Mouse (Mus musculus): ENCODE results near the gene Cnot3. TPM values are rescaled to one million over a fixed set of nuclear protein-coding genes. Genes with fewer than 3 reads are reported as not detected.
"Not testable (repeated sequence)": the region's sequence is repeated elsewhere in the genome, so short reads cannot be mapped to it uniquely, and the experiment has no call there.

Cnot3 gene
- total RNA-seq (2014; rRNA removed) = 23.7 and 26.0 TPM in 2 replicates
- polyA plus RNA-seq (2015; fragmentation: Nextera tagmentation; extraction: Ambion mirVana) = 26.4 and 29.8 TPM in 2 replicates

- peak within 1 kb of the TSS; percentile 98 for H3K27ac ChIP-seq
- H3K4me3 ChIP-seq (ENCODE audit: low read length) = peak within 1 kb of the TSS; percentile 97
- peak; percentile 98 for ATAC-seq
- no peak for TF ChIP-seq CTCF (IDR thresholded peaks at IDR 0.05; ENCODE audit: low read depth)
- DNase-seq (ENCODE audit: low spot score) = peak; percentile 99
- no peaks in the 10 kb centered on the region for H3K27me3 ChIP-seq (ENCODE audit: insufficient read depth, low read length)
- H3K4me2 ChIP-seq (ENCODE audit: low read depth, low read length) = peak within 1 kb of the TSS; percentile 78
- peaks cover 7% of the 10 kb centered on the region; the same call in 1 of the 2 replicates for H3K36me3 ChIP-seq (ENCODE audit: insufficient read depth, low read length)
- peaks cover 23% of the 10 kb centered on the region for H3K4me1 ChIP-seq (ENCODE audit: insufficient read depth, low read length)
- WGBS = under 1% methylated on average over 51 of the region's 58 CpGs
- H3K9me3 ChIP-seq (ENCODE audit: low read length) = no peaks in the 10 kb centered on the region
- peak within 1 kb of the TSS; percentile 97 for H3K9ac ChIP-seq (replicated peaks; ENCODE audit: low read length)
These were observed at the start of gene Cnot3 for GRCm38 (mm10) chr7:3644672-3645487. Gene Cnot3, plus strand, starts transcription at chr7:3645268.

- not testable (repeated sequence) for H3K9ac ChIP-seq (replicated peaks; ENCODE audit: low read length); ATAC-seq
- 64% methylated on average over 1 of the region's 1 CpGs for WGBS
These were observed 47.3 kb upstream of the Cnot3 start for GRCm38 (mm10) chr7:3597755-3598154.

GRCm38 (mm10) chr7:3601119-3601518 lies 43.9 kb upstream of the Cnot3 start:
- WGBS = 9% methylated on average over 4 of the region's 4 CpGs
- ATAC-seq = peak; percentile 74

More at GRCm38 (mm10) chr7:3597755-3598154, 47.3 kb upstream of the Cnot3 start:
- H3K4me3 ChIP-seq (ENCODE audit: low read length); H3K27ac ChIP-seq; H3K4me2 ChIP-seq (ENCODE audit: low read depth, low read length); H3K27me3 ChIP-seq (ENCODE audit: insufficient read depth, low read length); H3K36me3 ChIP-seq (ENCODE audit: insufficient read depth, low read length); DNase-seq (ENCODE audit: low spot score); H3K4me1 ChIP-seq (ENCODE audit: insufficient read depth, low read length); H3K9me3 ChIP-seq (ENCODE audit: low read length): not testable (repeated sequence)

GRCm38 (mm10) chr7:3606798-3607197 lies 38.3 kb upstream of the Cnot3 start:
- H3K27me3 ChIP-seq (ENCODE audit: insufficient read depth, low read length) = no peaks in the 10 kb centered on the region
- H3K4me3 ChIP-seq (ENCODE audit: low read length) = no peak overlapping the region
- no peaks in the 10 kb centered on the region for H3K36me3 ChIP-seq (ENCODE audit: insufficient read depth, low read length)
- no peaks in the 10 kb centered on the region for H3K9me3 ChIP-seq (ENCODE audit: low read length)
- H3K4me1 ChIP-seq (ENCODE audit: insufficient read depth, low read length) = no peaks in the 10 kb centered on the region
- peak; percentile 52 for TF ChIP-seq CTCF (IDR thresholded peaks at IDR 0.05; ENCODE audit: low read depth)
- DNase-seq (ENCODE audit: low spot score) = peak; percentile 52
- peak; percentile 76; the same call in 1 of the 2 replicates for ATAC-seq
- 36% methylated on average over 2 of the region's 2 CpGs for WGBS
- no peak overlapping the region for H3K4me2 ChIP-seq (ENCODE audit: low read depth, low read length)
- no peak overlapping the region for H3K9ac ChIP-seq (replicated peaks; ENCODE audit: low read length)
- no peak overlapping the region for H3K27ac ChIP-seq

More at GRCm38 (mm10) chr7:3601119-3601518, 43.9 kb upstream of the Cnot3 start:
- Histone ChIP-seq H3K4me2 (ENCODE audit: low read depth, low read length) (no peak overlapping the region), H3K9me3 (ENCODE audit: low read length) (no peaks in the 10 kb centered on the region), H3K4me1 (ENCODE audit: insufficient read depth, low read length) (no peaks in the 10 kb centered on the region), H3K27me3 (ENCODE audit: insufficient read depth, low read length) (no peaks in the 10 kb centered on the region), H3K4me3 (ENCODE audit: low read length) (no peak overlapping the region), H3K27ac (no peak overlapping the region), H3K36me3 (ENCODE audit: insufficient read depth, low read length) (no peaks in the 10 kb centered on the region), H3K9ac (replicated peaks; ENCODE audit: low read length) (no peak overlapping the region)
- peak; percentile 91 for DNase-seq (ENCODE audit: low spot score)
- peak; percentile 89 for TF ChIP-seq CTCF (IDR thresholded peaks at IDR 0.05; ENCODE audit: low read depth)

GRCm38 (mm10) chr7:3607391-3607790 lies 37.7 kb upstream of the Cnot3 start:
- TF ChIP-seq CTCF (IDR thresholded peaks at IDR 0.05; ENCODE audit: low read depth) = no peak
- Histone ChIP-seq H3K27ac (no peak overlapping the region), H3K9ac (replicated peaks; ENCODE audit: low read length) (no peak overlapping the region), H3K36me3 (ENCODE audit: insufficient read depth, low read length) (no peaks in the 10 kb centered on the region), H3K4me3 (ENCODE audit: low read length) (no peak overlapping the region), H3K27me3 (ENCODE audit: insufficient read depth, low read length) (no peaks in the 10 kb centered on the region), H3K4me1 (ENCODE audit: insufficient read depth, low read length) (no peaks in the 10 kb centered on the region), H3K9me3 (ENCODE audit: low read length) (no peaks in the 10 kb centered on the region), H3K4me2 (ENCODE audit: low read depth, low read length) (no peak overlapping the region)
- DNase-seq (ENCODE audit: low spot score) = no peak
- ATAC-seq = no peak
- WGBS = 91% methylated on average over 6 of the region's 6 CpGs

- Histone ChIP-seq H3K27me3 (ENCODE audit: insufficient read depth, low read length) (no peaks in the 10 kb centered on the region), H3K4me1 (ENCODE audit: insufficient read depth, low read length) (no peaks in the 10 kb centered on the region), H3K9me3 (ENCODE audit: low read length) (no peaks in the 10 kb centered on the region), H3K4me3 (ENCODE audit: low read length) (no peak overlapping the region), H3K9ac (replicated peaks; ENCODE audit: low read length) (no peak overlapping the region), H3K36me3 (ENCODE audit: insufficient read depth, low read length) (no peaks in the 10 kb centered on the region), H3K4me2 (ENCODE audit: low read depth, low read length) (no peak overlapping the region), H3K27ac (no peak overlapping the region)
- 88% methylated on average over 3 of the region's 3 CpGs for WGBS
- no peak for TF ChIP-seq CTCF (IDR thresholded peaks at IDR 0.05; ENCODE audit: low read depth)
- ATAC-seq = no peak
- no peak for DNase-seq (ENCODE audit: low spot score)
These were observed 36.4 kb upstream of the Cnot3 start for GRCm38 (mm10) chr7:3608668-3609067.

GRCm38 (mm10) chr7:3609082-3609481 lies 36.0 kb upstream of the Cnot3 start:
- TF ChIP-seq CTCF (IDR thresholded peaks at IDR 0.05; ENCODE audit: low read depth) = no peak
- Histone ChIP-seq H3K4me3 (ENCODE audit: low read length) (no peak overlapping the region), H3K9ac (replicated peaks; ENCODE audit: low read length) (no peak overlapping the region), H3K4me2 (ENCODE audit: low read depth, low read length) (no peak overlapping the region), H3K9me3 (ENCODE audit: low read length) (no peaks in the 10 kb centered on the region), H3K27me3 (ENCODE audit: insufficient read depth, low read length) (no peaks in the 10 kb centered on the region), H3K36me3 (ENCODE audit: insufficient read depth, low read length) (no peaks in the 10 kb centered on the region), H3K4me1 (ENCODE audit: insufficient read depth, low read length) (no peaks in the 10 kb centered on the region), H3K27ac (no peak overlapping the region)
- DNase-seq (ENCODE audit: low spot score) (no peak), ATAC-seq (no peak)
- 45% methylated on average over 3 of the region's 3 CpGs for WGBS

All from hindbrain, postnatal 0 days (tissue).